Mouse (Mus musculus): ENCODE data around the gene Sympk. TPM values are rescaled to one million over a fixed set of nuclear protein-coding genes. Genes with fewer than 3 reads are reported as not detected.
A peak's percentile ranks its signal among the peaks of the same experiment; 100 is the strongest.

Gene Sympk
- total RNA-seq, 1 experiment from 2014 or later, result 23.9 TPM

DNA sequence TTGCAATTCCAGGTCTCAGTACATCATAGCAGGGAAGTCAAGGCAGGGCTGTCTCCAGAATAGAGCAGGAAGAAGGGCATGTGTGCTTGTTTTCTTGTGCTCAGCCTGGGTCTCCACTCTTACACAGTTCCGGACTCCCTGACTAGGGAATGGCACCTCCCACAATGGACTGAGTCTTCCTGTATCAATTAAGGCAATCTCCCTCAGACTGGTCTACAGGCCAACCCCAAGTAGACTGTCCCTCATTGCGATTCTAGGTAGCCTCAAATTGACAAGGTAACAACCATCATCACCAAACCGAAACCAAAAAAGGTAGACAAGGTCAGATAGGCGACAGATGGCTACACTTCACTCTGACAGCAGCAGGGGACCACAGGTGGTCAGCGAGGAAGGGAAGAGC, 51.1 kb downstream of the Sympk start:
- ATAC-seq (replicated peaks; ENCODE audit: insufficient number of reproducible peaks, low FRiP score, low TSS enrichment, poor library complexity, severe bottlenecking), result no peak

DNA sequence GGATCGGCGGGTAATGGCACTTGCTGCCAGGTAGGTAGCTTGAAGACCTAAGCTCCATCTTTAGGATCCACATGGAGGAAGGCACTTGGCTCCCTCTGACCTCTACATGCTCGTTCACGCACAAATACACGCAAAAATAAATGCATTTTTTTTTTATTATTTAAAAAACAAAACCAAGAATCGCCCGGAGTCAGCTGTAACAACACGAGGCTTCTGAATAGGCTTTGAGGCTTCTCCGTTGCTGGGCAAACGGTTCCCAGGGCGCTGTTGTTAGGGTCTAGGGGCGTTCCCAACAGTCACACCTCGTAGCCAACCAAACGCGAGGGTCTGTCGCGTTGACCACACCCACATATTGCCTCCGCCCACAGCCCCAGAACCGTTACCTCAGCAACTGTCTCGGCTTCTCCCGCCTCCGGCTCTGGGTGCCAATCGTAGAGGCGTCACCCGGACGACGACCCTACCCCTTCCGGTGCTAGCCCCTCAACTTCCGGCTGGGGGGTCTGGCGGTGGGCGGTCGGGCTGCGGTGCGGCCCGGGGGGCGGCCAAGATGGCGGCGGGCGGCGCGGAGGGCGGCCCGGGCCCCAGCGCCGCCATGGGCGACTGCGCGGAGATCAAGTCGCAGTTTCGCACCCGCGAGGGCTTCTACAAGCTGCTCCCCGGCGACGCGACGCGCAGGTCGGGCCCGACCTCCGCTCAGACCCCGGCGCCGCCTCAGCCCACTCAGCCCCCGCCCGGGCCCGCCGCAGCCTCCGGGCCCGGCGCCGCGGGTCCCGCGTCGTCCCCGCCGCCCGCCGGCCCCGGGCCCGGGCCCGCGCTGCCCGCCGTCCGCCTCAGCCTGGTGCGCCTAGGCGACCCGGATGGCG, 51.8 kb downstream of the Sympk start, which contains the start of gene Dmwd:
TSS of gene Dmwd (plus strand) at position 505 of the 863 bp plus-strand sequence.
- no peak for ATAC-seq (replicated peaks; ENCODE audit: insufficient number of reproducible peaks, low FRiP score, low TSS enrichment, poor library complexity, severe bottlenecking)

DNA sequence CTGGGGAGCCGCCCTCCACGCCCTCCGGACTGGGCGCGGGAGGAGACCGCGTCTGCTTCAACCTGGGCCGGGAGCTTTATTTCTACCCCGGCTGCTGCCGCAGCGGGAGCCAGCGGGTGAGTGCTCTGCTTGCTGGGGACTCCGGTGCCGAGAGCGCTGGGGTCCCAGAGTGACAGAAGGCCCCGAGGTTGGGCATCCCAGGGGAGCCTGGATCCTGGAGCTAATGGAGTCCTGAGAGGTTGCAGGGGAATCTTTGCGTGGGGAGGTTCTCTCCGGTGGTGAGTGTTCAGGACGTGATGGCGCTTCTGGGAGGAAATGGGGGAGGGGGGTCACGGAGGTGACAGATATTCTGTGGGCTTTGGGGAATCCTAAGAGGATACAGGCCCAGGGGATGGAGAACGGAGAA, 52.4 kb downstream of the Sympk start:
- ATAC-seq (replicated peaks; ENCODE audit: insufficient number of reproducible peaks, low FRiP score, low TSS enrichment, poor library complexity, severe bottlenecking), result no peak

DNA sequence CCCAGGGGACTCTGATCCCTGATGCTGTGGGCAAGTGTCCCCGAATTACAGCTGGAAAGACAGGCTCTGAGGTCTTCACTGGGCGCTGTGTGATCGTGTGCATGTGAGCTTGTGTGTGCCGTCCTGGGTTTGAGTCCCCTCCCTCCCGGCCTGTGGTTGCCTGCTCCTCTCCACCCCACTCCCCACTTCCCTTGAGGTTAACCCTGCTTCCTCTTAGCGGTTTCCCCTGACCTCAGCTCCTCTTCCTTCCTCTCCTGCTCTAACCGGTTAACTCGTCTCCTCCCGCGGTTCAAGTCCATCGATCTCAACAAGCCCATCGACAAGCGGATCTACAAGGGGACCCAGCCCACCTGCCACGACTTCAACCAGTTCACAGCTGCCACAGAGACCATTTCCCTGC, 53.6 kb downstream of the Sympk start:
- ATAC-seq (replicated peaks; ENCODE audit: insufficient number of reproducible peaks, low FRiP score, low TSS enrichment, poor library complexity, severe bottlenecking), result peak; percentile 89

DNA sequence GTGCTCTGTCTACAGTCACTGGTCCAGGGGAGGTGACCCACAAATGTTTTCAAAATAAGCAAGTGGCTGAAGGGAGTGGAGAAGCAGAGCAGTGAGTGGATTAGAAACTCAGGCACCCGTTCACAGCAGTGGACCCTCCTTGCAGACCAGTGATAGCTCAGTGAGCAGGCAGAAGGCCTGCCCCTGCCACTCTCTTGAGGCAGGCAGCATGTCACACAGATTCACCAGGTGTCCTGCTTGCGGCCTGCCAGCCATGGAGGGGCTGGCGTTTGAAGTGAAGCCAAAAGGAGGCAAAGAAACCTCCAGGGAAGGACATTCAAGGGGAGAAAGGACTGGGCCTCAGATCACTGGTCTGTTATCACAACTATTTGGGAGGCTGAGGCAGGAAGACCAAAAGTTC, 54.6 kb downstream of the Sympk start:
- no peak for ATAC-seq (replicated peaks; ENCODE audit: insufficient number of reproducible peaks, low FRiP score, low TSS enrichment, poor library complexity, severe bottlenecking)

DNA sequence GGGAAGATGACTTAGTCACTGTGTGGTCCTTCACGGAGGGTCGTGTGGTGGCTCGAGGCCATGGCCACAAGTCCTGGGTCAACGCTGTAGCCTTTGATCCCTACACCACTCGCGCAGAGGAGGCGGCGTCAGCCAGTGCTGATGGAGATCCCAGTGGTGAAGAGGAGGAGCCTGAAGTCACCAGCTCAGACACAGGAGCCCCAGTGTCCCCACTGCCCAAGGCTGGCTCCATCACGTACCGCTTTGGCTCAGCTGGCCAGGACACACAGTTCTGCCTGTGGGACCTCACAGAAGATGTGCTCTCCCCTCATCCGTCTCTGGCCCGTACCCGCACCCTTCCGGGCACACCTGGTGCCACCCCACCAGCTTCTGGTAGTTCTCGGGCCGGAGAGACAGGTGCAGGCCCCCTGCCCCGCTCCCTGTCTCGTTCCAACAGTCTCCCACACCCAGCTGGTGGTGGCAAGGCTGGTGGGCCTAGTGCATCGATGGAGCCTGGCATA, 56.3 kb downstream of the Sympk start:
- ATAC-seq (replicated peaks; ENCODE audit: insufficient number of reproducible peaks, low FRiP score, low TSS enrichment, poor library complexity, severe bottlenecking), result no peak

DNA sequence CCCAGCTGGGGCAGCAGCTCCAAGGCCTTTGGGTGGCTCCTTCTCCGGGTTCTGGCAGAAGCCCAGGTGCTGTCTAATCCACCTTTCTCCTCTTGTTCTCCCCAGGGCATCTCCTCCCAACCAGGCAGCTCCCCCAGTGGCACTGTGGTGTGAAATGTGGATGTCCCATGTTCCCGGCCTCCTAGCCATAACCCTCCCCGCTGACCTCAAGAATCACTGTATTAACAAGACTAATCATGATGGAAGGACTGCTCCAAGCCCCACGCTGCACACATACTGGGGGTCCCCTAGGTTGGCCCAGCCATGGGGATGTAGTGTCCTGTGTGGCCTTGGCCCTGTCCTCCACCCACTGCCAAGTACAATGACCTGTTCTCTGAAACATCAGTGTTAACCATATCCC, 58.0 kb downstream of the Sympk start:
- ATAC-seq (replicated peaks; ENCODE audit: insufficient number of reproducible peaks, low FRiP score, low TSS enrichment, poor library complexity, severe bottlenecking), result no peak

DNA sequence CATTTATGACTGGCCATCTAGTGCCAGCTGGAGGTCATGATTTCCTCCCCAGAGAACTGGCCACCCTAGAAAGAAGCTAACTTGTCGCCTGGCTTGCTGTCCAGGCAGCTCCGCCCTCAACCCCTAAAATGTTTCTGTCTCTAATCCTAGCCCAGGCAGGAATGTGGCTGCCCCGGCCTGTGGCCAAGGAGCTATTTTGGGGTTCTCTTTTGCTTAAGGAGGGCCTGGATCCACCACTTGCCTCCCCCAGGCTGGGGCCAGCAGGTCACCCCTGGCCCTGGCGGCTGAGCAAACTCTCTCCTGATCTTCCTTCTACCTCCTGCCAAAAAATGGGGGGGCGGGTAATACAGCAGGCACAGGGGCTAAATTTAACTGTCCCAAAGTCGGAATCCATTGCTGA, 58.9 kb downstream of the Sympk start:
- ATAC-seq (replicated peaks; ENCODE audit: insufficient number of reproducible peaks, low FRiP score, low TSS enrichment, poor library complexity, severe bottlenecking), result no peak

DNA sequence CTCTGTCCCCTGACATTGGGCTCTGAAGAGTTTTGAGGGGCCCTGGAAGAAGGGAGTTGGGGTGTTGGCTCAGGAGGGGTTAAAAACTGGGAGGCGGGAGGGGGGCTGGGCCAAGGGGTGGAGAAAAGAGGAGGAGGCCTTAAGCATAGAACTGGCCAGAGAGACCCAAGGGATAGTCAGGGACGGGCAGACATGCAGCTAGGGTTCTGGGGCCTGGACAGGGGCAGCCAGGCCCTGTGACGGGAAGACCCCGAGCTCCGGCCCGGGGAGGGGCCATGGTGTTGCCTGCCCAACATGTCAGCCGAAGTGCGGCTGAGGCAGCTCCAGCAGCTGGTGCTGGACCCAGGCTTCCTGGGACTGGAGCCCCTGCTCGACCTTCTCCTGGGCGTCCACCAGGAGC, 59.5 kb downstream of the Sympk start, which contains the start of gene Dmpk:
TSS of gene Dmpk (plus strand) at position 149 of the 400 bp plus-strand sequence.
- no peak for ATAC-seq (replicated peaks; ENCODE audit: insufficient number of reproducible peaks, low FRiP score, low TSS enrichment, poor library complexity, severe bottlenecking)

DNA sequence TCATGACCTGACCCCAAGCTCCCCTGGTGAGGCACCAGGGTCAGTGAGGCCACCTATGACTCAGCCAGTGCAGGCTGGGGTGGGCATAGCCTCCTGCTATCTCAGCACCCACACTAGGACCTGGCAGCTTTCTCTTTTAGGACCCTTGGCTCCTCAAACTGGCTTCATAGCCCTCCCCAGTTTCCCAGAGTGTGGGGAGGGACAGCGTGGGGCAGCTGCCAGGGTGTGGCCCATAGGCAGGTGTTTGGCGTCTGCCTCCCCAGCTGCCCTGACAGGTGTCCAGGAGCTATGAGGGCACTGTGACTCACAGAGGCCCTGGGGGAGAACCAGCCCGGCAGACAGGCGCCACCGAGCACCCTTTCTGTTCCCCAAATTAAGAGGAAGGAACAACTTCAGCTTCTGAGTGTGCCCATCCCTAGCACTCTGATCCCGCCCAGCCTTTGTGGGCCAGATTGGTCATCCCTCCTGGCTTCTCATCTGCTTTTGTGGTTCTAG, 60.1 kb downstream of the Sympk start:
- peak; percentile 80 for ATAC-seq (replicated peaks; ENCODE audit: insufficient number of reproducible peaks, low FRiP score, low TSS enrichment, poor library complexity, severe bottlenecking)

DNA sequence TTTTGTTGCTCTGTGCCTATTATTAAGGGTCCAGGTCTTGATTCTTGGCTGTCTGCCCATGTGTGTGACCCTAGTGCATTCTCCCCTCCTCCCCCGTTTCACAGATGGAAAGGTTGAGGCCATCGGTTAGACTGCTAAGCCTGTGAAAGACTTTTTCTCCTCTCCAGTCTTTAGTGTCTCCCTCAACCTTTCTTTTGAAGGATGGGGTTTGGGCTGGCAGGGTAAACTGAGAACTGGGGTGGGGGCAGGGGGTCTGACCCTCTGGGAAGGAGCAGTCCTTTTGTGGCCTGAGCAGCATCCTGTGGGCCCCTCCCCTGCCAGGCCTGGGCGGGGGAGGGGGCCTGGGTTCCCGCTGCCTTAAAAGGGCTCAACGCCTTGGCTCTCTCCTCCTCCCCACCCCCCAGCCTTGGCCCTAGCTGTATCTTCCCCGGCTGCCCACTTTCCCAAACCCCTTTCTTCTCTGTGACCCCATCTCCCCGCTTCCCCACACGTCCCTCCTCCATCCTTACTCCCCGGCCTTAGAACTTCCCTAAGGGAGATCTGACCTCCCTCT, 60.8 kb downstream of the Sympk start:
- no peak for ATAC-seq (replicated peaks; ENCODE audit: insufficient number of reproducible peaks, low FRiP score, low TSS enrichment, poor library complexity, severe bottlenecking)

DNA sequence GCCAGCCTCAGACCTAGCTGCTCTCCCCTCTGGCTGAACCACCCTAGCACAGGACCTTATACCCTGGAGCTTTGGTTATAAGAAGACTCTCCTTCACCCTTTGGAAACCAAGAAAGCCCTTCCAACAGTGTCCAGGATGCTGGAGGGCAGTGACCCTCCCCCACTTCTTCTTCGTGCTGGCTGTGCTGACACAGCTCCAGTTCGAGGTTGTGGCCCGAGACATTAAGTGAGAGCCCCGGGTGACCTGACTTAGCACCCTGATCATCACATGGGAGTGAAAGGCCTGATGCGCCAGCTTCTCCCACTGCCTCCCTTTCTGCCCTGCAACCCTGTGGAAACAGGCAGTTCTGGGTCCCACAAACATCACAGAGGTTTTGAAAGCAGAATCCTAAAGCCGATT, 61.3 kb downstream of the Sympk start:
- no peak for ATAC-seq (replicated peaks; ENCODE audit: insufficient number of reproducible peaks, low FRiP score, low TSS enrichment, poor library complexity, severe bottlenecking)

DNA sequence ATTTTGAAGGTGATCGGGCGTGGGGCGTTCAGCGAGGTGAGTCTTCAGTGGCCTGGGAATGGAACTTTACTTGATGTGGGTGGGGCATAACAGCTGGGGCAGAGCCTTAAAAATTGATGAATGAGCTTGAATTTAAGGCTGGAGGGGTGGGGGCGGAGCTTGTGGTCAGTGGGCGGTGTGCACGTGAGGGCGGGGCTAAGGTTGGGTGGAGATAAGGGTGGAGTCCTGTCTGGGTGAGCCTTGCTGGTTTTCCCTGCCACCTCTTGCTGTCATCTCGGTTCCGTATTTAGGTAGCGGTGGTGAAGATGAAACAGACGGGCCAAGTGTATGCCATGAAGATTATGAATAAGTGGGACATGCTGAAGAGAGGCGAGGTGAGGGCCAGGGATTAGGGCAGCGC, 61.9 kb downstream of the Sympk start:
- ATAC-seq (replicated peaks; ENCODE audit: insufficient number of reproducible peaks, low FRiP score, low TSS enrichment, poor library complexity, severe bottlenecking), result no peak

DNA sequence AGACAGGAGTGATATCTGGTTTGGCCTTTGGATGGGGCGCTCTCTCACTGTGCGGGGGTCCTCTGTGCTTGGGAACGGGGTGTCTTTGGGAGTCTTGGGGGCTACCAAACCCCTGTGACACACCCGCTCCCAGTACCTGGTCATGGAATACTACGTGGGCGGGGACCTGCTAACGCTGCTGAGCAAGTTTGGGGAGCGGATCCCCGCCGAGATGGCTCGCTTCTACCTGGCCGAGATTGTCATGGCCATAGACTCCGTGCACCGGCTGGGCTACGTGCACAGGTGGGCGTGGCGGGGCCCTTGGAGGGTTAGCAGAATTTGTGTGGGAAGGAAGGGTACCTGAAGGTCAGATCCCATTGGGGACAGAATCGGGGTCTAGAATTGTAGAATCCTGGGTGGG, 62.6 kb downstream of the Sympk start:
- ATAC-seq (replicated peaks; ENCODE audit: insufficient number of reproducible peaks, low FRiP score, low TSS enrichment, poor library complexity, severe bottlenecking), result no peak

DNA sequence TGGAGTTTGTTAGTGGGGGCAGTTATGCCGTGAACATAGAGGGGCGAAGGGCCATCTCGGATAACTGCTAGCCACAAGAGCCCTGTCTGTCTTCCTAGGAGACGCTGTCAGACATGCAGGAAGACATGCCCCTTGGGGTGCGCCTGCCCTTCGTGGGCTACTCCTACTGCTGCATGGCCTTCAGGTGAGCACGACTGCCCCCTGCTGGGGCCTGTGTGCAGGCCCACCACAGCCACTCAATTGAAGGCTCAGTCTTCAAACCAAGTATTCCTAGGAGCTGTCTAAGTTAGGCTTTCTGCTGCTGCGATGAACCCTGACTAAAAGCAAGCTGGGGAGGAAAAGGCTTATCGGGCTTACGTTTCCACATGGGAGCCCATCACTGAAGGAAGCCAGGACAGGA, 64.6 kb downstream of the Sympk start:
- no peak for ATAC-seq (replicated peaks; ENCODE audit: insufficient number of reproducible peaks, low FRiP score, low TSS enrichment, poor library complexity, severe bottlenecking)

DNA sequence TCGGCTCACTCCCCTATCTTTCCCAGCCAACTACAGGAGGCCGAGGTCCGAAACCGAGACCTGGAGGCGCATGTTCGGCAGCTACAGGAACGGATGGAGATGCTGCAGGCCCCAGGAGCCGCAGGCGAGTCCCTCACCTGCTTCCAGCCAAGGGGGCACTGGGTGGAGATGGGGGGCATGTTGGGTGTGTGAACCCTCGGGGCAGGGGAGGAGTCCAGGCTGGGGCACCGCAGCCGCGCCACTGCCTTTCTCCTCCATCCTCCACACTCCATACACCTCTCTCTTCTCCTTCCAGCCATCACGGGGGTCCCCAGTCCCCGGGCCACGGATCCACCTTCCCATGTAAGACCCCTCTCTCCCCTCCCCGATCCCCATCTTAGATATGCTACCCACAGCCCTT, 67.7 kb downstream of the Sympk start:
- ATAC-seq (replicated peaks; ENCODE audit: insufficient number of reproducible peaks, low FRiP score, low TSS enrichment, poor library complexity, severe bottlenecking), result no peak

DNA sequence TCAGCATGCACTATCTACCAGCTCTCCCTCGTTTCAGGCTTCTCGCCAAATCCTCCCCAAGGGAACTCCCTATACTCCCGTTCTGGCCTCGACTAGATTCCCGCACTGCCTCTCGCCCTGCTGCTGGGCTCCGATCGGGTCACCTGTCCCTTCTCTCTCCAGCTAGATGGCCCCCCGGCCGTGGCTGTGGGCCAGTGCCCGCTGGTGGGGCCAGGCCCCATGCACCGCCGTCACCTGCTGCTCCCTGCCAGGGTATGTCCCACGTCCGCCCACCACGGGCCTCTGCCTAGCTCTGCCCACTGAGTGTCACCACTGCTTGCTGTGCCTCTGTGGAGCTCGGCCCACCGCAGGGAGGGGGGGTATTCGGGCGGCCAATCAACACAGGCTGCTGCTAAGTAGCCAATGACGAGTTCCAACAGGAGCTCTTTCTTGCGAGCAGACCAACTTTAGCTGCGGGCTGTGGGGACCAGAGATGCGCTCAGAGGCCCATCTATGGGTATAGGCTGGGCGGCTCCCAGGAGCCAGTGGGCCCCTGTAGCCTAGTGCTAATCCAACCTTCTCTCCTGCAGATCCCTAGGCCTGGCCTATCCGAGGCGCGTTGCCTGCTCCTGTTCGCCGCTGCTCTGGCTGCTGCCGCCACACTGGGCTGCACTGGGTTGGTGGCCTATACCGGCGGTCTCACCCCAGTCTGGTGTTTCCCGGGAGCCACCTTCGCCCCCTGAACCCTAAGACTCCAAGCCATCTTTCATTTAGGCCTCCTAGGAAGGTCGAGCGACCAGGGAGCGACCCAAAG, 68.4 kb downstream of the Sympk start:
- no peak for ATAC-seq (replicated peaks; ENCODE audit: insufficient number of reproducible peaks, low FRiP score, low TSS enrichment, poor library complexity, severe bottlenecking)

DNA sequence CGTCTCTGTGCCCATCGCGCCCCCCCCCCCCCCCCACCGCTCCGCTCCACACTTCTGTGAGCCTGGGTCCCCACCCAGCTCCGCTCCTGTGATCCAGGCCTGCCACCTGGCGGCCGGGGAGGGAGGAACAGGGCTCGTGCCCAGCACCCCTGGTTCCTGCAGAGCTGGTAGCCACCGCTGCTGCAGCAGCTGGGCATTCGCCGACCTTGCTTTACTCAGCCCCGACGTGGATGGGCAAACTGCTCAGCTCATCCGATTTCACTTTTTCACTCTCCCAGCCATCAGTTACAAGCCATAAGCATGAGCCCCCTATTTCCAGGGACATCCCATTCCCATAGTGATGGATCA, 69.0 kb downstream of the Sympk start:
- peak; percentile 48 for ATAC-seq (replicated peaks; ENCODE audit: insufficient number of reproducible peaks, low FRiP score, low TSS enrichment, poor library complexity, severe bottlenecking)

Data from monocyte, adult 5-6 weeks (primary cell).